Mouse (Mus musculus): ENCODE data around the gene Kdm7a.

DNA sequence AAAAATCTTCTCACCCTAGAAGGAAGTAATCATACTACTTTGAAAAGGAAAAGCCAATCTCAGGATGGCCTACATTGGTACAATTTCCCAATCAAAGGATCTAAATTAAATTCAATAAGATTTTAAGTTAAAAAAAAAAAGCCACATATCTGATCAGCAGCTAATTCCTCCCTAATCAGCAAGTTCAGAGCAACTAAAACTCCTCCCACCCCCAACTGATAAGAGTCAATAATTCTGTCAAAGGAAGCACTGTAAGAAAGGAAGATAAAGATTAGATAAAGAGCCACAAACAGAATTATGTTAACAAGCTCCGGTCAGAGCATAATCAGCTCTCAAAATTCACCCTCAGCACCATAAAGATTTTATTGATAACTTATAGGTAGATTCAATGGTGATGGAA is 37.5 kb downstream of the Kdm7a start:
- TF ChIP-seq CTCF (IDR thresholded peaks at IDR 0.05; ENCODE audit: low read depth) (no peak), EP300 (IDR thresholded peaks at IDR 0.05; ENCODE audit: low read depth) (no peak)

All from liver, embryonic 14.5 days (tissue).